Mouse (Mus musculus): ENCODE measurements at regions not wholly inside any gene's neighbourhood (a gene's known extent, or its start where the extent isn't known, plus 50 kb on each side); places are given as distances from the start of the nearest gene placed in this dataset.
A peak's percentile ranks its signal among the peaks of the same experiment; 100 is the strongest.

- TF ChIP-seq TCF12 (IDR thresholded peaks at IDR 0.05; ENCODE audit: low read depth, low read length) (no peak), CHD1 (IDR thresholded peaks at IDR 0.05; ENCODE audit: low read depth, low read length) (no peak), CTCF (conservative IDR thresholded peaks at IDR 0.05 in 1 of 2, IDR thresholded peaks at IDR 0.05 in 1 of 2; ENCODE audit: low read depth in 2 of 2, low read length in 2 of 2) (peak; percentile 39 to 67; a peak in 3 of 4 replicates), ZMIZ1 (IDR thresholded peaks at IDR 0.05; ENCODE audit: low read depth, low read length) (no peak), POLR2A (IDR thresholded peaks at IDR 0.05; ENCODE audit: low read depth, low read length) (no peak), MAZ (IDR thresholded peaks at IDR 0.05; ENCODE audit: low read depth, low read length) (no peak), EP300 (IDR thresholded peaks at IDR 0.05; ENCODE audit: low read length) (no peak), ZC3H11A (IDR thresholded peaks at IDR 0.05; ENCODE audit: low read depth, low read length) (no peak), UBTF (IDR thresholded peaks at IDR 0.05; ENCODE audit: low read depth, low read length) (no peak), NRF1 (IDR thresholded peaks at IDR 0.05; ENCODE audit: low read depth, low read length) (no peak), SMC3 (IDR thresholded peaks at IDR 0.05; ENCODE audit: low read depth, low read length) (peak; percentile 55), GABPA (IDR thresholded peaks at IDR 0.05; ENCODE audit: insufficient replicate concordance, low read depth, low read length) (no peak), ETS1 (conservative IDR thresholded peaks at IDR 0.05; ENCODE audit: low read depth, low read length) (no peak)
Measured at GRCm38 (mm10) chr8:23344161-23344560, 933.0 kb downstream of the Mrps31 start.
